Mouse (Mus musculus) R1 (cell line): ENCODE data around the gene Zfyve16.
A peak's percentile ranks its signal among the peaks of the same experiment; 100 is the strongest.

Source experiments
- DNase-seq: peaks from one replicate; pipeline ENCODE4 v3.0.0-alpha.2; 2018; ENCODE audit warnings: low read depth, low spot score

Zfyve16 gene

DNA sequence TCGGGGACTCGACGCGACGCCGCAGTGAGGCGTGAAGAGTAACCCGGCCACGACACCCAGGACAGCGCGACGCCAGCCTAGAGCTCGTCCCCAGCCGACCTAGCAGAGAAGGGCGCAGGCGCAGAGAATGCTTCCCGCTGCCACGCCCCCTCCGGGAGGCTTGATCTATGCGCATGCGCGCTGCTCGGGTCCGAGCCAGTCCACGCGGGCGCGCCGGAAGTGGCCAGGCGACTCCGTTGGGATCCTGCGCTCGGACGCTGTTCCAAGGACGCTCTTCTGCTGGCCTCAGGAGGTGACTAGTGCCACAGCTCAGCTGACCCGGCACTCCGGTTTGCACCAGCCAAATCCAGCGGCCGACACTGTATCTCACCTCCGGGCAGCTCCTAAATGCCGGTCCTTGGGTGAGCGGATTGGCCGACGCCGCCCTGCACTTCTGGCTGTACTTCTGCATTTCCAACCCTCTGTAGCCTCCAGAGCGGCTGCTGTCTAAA, at the start of gene Zfyve16:
TSS of gene Zfyve16 (minus strand) at position 148 of the 491 bp plus-strand sequence.
- DNase-seq: peak; percentile 91

DNA sequence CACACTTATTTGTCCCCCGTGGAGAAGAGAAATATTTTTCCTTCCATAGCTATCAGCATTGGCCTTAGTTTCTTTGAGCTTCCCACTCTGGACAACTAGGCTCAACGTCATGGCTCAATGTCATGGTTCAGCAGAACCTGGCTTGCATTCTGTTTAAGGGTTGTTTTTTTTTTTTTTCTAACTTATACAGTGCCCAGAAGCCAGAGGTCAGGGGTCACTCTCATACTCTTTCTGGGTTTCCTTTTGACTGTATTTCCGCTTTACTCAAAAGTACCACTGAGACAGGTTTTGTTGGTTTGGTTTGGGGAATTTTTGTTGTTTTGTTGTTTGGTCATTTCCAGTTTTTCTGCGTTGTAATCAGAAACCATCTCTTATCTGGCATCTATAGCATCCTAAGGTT, 47.5 kb upstream of the Zfyve16 start:
- no peak for DNase-seq

DNA sequence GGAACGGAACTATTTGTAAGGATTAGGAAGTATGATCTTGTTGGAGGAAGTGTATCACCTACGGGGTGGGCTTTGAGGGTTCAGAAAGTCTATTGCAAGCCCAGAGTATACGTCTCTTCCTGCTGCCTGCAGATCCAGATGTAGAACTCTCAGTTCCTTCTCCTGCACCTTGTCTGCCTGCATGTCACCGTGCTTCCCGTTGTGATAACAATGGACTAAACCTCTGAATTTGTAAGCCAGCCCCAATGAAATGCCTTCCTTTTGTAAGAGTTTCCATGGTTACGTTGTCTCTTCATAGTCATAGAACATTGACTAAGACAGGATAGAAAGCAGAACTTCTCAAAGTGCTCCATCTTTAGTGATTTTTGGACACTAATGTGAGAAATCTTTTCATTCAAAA, 46.0 kb upstream of the Zfyve16 start:
- DNase-seq: peak; percentile 40

DNA sequence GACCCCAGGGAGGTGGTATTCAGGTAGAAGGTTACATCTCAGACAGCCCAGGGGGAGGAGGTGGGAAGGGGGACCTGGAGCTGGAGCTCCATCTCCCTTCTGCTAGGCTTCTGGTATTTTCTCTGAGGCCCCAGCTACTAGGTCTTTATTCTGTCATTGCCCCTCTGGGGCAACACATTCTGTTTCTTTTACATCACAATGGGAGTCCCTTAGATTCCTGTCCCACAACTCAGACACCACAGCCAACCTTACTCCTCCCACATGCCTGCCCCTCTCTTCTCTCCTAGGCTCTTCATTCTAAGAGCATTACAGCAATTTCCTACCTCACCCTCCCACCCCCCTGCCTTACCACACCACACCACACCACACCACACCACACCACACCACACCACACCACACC, 45.4 kb upstream of the Zfyve16 start, which contains the start of gene Spz1:
TSS of gene Spz1 (minus strand) at position 101 of the 400 bp plus-strand sequence.
- peak; percentile 18 for DNase-seq

DNA sequence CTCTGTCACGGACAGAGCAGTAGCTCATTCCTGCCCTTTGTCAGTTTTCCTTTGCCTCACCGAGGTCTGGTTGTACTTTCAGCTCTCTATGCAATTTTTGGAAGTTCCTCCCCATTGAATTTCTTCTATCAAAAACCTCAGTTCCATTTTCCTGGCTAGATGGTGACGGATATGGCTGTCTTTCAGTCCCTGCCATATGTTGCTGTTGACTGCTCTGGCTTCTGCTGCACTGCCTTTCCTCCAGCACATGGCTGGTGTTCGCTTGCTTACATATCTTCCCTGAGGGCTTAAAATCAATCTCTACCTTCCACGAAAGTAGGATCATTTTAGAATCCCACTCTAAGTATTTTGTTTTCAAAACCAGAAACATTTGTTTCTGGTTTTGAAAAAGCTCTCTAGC, 28.8 kb upstream of the Zfyve16 start:
- DNase-seq: no peak

DNA sequence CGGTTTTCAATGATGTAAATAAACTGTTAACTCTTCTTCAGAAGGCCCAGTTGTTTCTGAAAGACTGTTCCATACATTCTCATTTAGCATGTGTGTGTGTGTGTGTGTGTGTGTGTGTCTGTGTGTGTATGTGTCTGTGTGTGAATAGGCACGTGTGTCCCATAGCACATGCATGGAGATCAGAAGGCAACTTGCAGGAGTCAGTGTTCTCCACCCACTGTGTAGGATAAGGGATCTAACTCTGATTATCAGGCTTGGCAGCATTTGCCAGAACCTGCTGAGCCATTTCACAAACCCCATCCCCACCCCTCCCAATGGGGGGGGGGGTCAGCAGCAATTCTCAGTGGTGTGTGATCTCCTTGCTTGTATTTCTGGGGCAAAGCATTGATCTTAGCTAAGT, 26.6 kb upstream of the Zfyve16 start:
- no peak for DNase-seq

DNA sequence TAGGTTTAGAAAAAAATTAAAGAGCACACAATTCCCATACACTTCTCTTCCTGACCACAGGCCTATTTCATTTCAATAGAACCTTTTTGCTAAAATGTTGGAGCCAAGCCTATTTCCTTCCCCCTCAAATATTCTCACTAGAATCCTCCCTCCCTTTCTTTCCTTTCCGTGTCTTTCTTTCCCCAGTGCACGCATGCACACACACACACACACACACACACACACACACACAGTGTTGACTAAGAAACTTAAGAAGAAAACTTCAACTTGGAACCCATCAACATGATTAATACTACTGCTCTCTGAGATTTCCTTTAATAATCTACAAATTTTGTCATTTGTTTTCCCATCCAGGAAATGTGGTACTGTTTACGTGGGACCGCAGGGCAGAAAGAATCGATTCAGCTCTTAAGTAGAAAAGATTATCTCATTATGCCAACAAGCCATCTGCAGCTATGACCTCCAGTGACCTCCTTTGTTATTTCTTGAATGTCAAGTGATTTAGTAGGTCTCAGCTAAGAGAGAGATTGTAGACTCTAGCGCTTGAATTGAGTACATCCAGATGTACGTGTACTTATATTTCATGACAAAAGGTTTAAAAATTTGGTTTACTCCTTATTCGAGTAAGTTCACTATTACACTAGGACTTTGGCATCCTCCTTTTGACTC, 25.9 kb upstream of the Zfyve16 start:
- no peak for DNase-seq

DNA sequence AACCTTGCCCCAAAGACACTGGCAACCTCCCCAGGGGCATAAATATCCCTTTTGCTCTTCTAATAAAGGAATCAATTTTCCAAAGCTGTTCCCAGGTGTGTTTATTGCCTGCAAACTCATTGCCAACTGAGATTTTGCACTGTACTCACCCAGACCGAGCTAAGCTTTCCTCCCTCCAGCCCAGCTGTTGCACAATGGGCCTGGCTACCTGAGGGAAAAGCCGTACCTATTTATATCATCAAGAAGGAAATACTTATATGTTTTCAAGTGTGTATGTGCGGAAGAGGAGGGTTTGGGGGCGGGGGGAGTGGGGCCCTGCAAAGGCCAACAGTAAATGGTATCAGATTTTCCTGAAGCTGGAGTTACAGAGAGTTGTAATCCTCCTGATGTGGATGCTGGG, 16.4 kb upstream of the Zfyve16 start:
- DNase-seq: no peak

DNA sequence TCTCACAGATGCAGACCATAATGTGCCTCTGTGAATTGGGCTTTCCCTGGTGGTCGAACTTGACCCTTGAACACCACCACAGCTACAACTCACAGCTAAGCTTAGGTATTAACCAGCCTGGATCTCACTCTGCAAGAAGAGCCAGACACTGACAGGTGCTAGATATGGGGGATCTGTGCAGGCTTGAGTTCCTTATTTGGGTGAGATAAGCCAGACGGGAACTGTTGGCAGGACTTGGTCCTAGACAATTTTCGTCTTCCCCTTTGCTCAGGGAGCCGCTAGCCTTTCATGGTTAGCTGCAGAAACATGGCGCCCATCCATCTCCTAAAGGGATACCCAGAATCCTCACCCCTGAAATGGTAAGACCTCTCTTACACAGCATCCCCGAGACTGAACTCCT, 10.3 kb upstream of the Zfyve16 start:
- DNase-seq: no peak

DNA sequence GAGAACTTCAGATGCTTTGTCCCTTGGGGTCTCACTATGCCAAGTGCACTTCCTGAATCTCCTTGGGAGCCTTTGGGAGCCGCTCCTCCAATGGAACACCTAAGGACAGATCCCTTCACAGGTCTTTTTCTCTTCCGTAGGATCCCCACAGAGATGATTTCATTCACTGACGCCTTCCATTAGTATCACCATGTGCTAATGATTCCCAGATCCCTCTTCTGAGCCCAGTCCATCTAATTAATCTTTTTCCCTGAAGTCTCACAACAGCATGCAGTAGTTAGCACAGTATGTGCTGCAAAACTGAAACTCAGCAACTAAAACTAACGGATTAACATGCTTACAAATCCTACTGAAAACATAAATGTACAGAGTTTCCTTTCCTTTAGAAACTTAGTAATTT, 8.5 kb upstream of the Zfyve16 start:
- no peak for DNase-seq

DNA sequence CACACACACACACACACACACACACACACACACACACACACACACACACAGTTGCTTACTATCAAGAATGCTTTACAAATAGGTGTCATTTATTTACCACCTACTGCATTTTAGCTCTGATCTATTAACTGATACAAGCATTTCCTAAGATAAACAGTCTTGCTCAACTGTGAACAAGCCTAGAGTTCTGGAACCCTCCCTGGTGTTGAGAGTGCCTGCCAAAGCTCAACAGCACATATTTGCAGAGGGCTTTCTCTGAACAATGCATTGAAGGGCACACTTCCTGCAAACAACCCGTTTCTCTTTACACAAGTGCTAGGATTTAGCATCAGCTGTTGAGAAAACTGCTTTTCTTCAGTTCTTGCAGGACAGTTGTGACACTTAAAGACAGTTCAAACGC, 3.1 kb upstream of the Zfyve16 start:
- DNase-seq: no peak

DNA sequence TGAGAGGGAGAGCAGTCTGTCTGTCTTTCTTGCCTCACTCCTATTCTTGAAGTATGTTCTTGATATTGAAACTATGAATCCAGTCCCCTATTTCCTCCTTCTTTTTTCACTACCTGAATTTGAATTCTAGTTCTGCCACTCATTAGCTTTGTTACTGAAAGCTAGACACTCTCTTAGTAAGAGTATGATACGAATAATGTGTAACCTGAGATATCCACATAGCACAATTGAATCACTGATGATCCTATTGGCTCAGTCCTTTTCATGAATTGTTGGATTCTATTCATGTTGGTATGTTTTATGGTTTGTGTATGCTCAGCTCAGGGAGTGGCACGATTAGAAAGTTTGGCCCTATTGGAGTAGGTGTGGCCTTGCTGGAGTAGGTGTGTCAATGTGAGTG, 1.5 kb upstream of the Zfyve16 start:
- DNase-seq: no peak

DNA sequence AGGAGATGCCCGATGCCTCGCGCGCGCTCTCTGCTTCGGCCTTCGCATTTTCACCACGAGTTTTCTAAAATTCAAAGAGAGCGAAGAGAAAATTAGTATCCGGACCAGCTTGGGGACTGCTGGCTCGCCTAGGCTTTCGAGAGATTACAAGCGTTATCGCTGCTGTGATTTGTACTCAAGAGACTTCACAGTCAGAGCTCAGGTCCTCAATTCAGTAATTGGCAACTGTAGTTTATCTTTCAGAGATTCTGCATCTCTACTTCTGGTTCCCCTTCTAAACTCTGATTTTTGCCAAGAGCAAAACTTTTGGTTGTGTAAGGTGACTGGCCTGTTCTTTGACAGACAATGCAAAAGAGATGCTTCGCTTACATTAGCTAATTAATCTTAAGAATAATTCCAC, 569 bp upstream of the Zfyve16 start:
- no peak for DNase-seq

DNA sequence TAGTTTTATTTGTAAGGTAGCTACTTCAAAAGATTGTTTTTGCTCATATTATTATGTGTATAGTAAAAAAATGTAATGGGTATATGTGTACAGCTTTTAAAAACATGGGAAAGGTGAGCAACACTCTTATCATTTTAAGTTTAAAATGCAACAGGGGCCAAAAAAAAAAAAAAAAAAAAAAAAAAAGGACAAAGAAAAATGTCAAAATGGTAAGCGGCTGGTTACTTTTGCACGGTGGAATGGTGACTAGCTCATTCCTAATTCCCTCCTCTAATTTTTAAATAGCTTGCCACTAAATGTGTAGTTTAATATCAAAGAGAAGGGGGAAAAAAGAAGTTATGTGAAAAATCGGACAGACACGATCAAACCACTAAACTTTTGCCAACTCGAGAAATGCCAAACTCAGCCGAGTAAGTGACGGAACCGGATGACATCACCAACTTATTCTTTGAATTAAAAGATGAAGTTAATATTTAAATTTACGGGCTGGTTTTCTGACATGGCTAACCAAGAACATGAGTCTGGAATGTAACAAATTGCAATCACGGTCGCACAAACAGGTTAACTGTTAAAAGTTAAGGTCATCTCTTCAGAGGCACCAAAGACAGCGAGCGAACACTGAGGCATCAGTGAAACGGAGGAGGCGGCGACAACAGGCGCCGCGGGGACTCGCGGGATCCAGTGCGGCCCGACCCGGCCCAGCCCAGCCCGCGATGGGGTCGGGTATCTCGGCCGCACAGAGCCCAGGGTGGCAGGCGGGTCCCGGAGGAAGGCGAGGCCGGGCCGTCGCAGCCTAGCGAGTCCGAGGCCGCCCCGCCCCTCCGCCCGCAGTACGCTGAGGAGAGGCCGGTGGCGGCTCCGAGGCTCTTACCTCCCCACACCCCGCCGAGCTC, 594 bp downstream of the Zfyve16 start:
- no peak for DNase-seq

DNA sequence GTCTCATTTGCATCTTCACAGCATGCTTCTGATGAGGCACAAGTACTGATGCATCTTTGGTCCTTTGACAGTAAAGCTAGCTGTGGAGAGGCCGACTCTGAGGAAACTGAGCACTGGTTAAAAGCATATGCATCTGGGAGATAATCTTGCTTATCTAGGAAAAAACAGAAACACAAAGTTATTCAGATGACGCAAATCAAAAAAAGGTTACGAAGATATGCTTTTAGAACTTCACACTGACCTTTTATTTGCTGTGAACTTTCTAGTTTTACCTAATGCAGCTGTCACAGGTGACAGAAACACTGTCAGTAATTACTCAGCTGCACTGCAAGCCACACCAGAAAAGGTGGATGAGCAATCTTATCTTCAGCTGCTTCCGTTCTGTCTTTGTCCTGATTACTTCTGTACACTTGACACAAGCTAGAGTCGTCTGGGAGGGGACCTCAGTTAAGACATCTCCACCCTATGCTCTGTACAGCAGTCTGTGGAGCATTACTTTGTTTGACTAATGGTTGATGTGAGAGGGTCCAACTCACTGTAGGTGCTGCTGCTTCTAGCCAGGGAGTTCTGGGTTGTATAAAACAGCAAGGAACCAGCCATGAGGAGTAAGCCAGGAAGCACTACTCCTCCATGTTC, 7.4 kb downstream of the Zfyve16 start:
- DNase-seq: no peak

DNA sequence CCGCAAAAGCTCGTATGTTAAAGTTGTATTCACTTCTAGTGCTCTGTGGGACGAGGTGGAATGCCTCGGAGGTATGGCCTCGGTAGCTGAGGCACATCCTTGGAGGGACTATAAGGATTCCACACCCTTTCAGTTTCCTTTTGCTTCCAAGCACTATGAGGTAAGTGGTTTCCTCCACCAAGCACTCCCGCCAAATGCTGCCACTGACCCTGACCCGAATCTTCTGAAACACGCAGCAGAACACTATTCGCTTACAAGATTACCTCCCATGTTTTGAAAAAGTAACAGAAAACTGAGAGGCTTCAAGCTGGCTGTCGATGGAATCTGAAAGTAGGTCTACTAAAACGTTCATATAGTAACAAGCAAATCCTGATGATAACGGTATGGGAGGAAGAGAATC, 25.8 kb downstream of the Zfyve16 start:
- no peak for DNase-seq

DNA sequence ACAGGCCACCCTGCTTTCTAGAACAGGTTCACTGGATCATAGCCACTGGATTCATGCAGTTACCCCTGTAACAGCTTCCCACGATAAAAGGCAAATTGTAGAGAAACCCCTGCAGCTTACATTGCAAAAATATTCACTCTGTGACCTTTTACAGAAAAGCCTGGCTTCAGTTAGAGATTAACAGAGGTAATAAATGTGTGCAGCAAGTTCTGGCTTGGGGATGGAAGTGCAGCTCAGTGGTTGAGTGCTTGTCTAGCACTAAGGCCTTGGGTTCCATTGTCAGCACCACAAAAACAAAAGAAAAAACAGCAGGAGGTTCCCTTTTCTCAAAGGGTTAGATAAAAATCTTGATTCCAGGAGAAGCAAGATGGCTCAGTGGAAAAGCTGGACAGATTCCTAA, 38.7 kb downstream of the Zfyve16 start:
- DNase-seq: peak; percentile 39

DNA sequence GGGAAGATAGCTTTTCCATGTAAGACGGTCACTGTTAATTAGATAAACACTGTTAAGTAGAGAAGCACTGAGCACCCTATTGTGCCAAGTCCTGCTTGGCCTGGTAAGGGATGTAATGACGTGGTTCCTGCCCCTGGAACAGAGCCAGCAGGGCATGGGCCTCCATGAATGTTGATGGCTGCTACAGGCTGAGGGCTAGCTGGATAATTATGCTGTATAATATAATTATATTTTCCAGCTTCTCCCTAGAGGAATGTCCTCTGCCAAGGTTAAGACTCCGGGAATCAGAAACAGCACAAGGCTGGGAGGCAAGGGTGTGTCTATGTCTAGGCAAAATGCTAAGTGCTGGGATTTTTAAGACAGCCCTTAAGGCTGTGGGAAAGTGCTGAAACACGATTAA, 39.9 kb downstream of the Zfyve16 start:
- DNase-seq: no peak

DNA sequence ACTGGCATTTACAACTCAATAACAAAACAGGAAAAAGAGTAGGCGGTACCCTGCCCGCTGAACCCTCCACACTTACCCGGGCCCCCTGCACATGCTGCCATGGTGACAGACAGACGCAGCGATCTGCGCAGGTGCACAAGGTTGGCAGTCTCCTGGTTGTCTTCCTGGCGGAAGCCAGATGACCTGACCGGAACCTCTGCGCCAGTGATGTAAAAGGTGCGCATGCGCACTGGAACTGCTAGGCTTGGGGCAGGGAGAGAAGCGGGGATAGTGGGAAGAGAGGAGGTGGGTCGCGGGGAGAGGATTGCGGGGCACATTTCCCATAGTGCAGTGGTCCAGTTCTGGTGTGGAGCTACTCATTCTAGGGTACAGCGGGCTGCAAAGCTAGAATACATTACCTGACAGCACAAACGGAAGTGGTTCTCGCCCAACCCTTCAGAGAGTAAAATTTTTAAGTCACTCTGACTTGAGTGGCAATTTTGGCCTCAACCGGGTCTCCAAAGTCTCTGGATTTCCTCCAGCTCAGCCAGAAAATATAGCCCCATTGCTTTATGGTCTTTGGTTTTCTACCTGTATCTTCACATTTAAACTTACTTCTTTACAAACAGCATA, 46.7 kb downstream of the Zfyve16 start, which contains the start of gene Fam151b:
TSS of gene Fam151b (minus strand) at position 164 of the 612 bp plus-strand sequence.
- DNase-seq: peak; percentile 99

DNA sequence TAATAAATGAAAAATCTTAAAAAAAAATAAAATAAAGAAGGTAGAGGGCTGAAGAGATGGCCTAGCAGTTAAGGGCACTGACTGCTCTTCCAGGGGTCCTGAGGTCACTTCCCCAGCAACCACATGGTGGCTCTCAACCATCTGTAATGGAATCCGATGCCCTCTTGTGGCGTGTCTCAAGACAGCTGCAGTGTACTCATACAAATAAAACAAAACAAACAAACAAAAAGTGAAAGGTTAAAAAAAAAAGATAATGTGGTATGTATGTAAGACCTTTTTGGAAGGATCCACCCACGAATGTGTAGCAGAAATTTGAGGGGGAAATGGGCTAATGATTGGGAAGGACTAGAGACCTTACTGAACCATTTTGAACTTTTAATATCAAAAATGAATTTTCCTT, 47.3 kb downstream of the Zfyve16 start:
- DNase-seq: peak; percentile 77

DNA sequence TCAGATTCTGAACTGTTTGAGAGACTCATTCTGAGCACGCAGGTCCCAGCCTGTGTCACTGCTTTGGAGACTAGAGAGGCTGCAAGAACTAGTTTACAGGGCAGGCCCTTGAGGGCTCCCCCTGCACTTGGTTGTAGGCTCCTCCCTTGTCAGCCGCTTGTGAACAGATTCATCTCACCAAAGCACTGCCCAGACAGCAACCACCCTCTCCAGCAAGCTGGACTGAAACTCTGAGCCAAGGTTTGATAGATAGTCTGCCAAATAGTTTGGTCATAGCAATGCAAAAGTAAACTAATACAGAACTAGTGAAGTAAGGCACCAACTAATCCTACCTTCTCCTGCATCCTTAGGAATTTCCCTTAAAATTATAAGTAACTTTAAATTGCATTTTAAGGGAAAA, 60.5 kb downstream of the Zfyve16 start:
- no peak for DNase-seq

DNA sequence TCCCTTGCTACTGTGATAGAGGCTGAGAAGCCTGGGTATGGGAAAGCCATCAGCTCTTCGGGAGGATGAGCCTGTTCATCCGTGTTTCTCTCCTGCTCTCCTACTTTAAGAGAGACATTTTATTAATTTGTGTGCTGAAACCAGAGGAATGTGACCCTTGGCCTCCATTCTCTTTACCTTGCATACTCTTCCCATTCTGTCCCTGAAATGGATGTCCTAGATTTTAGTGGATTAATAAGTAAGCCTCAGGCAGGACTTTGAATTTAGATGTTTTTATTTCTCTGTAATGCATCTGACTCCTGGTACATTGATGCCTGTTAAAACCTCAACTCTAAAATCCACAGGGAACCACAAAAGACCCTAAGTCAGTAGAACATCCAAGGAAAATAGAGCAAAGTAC, 61.3 kb downstream of the Zfyve16 start:
- no peak for DNase-seq
